Mouse (Mus musculus): Measurements from ENCODE around the gene Grid2. TPM values are rescaled to one million over a fixed set of nuclear protein-coding genes. Genes with fewer than 3 reads are reported as not detected.
A peak's percentile ranks its signal among the peaks of the same experiment; 100 is the strongest.

Grid2 gene
- polyA plus RNA-seq, 1 experiment from 2014 or later, result 1.8 TPM

- no peaks in the 10 kb centered on the region for H3K4me1 ChIP-seq (replicated peaks)
- H3K27ac ChIP-seq (ENCODE audit: poor library complexity, severe bottlenecking), result no peak overlapping the region
- no peaks in the 10 kb centered on the region for H3K27me3 ChIP-seq (replicated peaks)
- H3K9me3 ChIP-seq (replicated peaks), result 0 out of 2 replicates have a peak, but pooled peaks cover 2% of the 10 kb centered on the region
- H3K9ac ChIP-seq, result no peak overlapping the region
- 11% methylated on average over 1 of the region's 1 CpGs for WGBS
- no peaks in the 10 kb centered on the region for H3K36me3 ChIP-seq
- H3K4me2 ChIP-seq, result no peak overlapping the region
- H3K4me3 ChIP-seq, result no peak overlapping the region
- no peak for ATAC-seq (ENCODE audit: insufficient number of reproducible peaks, low FRiP score)
These were observed 1352.3 kb downstream of the Grid2 start for GRCm38 (mm10) chr6:64607942-64608341.

- H3K4me3 ChIP-seq, result no peak overlapping the region
- 58% methylated on average over 4 of the region's 4 CpGs for WGBS
- ATAC-seq (ENCODE audit: insufficient number of reproducible peaks, low FRiP score), result no peak
These were observed 1361.2 kb downstream of the Grid2 start for GRCm38 (mm10) chr6:64616843-64617242.

GRCm38 (mm10) chr6:64617417-64618135 is 1361.9 kb downstream of the Grid2 start:
- no peaks in the 10 kb centered on the region for H3K36me3 ChIP-seq
- no peak overlapping the region for H3K9ac ChIP-seq
- no peak overlapping the region for H3K4me3 ChIP-seq
- no peak for ATAC-seq (ENCODE audit: insufficient number of reproducible peaks, low FRiP score)
- no peaks in the 10 kb centered on the region for H3K9me3 ChIP-seq (replicated peaks)
- no peak overlapping the region for H3K27ac ChIP-seq (ENCODE audit: poor library complexity, severe bottlenecking)
- no peak overlapping the region for H3K4me2 ChIP-seq
- H3K27me3 ChIP-seq (replicated peaks), result no peaks in the 10 kb centered on the region
- 70% methylated on average over 8 of the region's 8 CpGs for WGBS
- H3K4me1 ChIP-seq (replicated peaks), result no peaks in the 10 kb centered on the region

More at GRCm38 (mm10) chr6:64616843-64617242, 1361.2 kb downstream of the Grid2 start:
- Histone ChIP-seq H3K36me3 (no peaks in the 10 kb centered on the region), H3K9me3 (replicated peaks) (no peaks in the 10 kb centered on the region), H3K4me1 (replicated peaks) (no peaks in the 10 kb centered on the region), H3K9ac (no peak overlapping the region), H3K27ac (ENCODE audit: poor library complexity, severe bottlenecking) (no peak overlapping the region), H3K4me2 (no peak overlapping the region), H3K27me3 (replicated peaks) (no peaks in the 10 kb centered on the region)

- Histone ChIP-seq H3K9ac (no peak overlapping the region), H3K36me3 (no peaks in the 10 kb centered on the region), H3K9me3 (replicated peaks) (no peaks in the 10 kb centered on the region), H3K4me3 (no peak overlapping the region), H3K4me2 (no peak overlapping the region), H3K27me3 (replicated peaks) (no peaks in the 10 kb centered on the region), H3K27ac (ENCODE audit: poor library complexity, severe bottlenecking) (no peak overlapping the region), H3K4me1 (replicated peaks) (peaks cover 6% of the 10 kb centered on the region; the same call in 1 of the 2 replicates)
- WGBS, result 23% methylated on average over 3 of the region's 3 CpGs
- ATAC-seq (ENCODE audit: insufficient number of reproducible peaks, low FRiP score), result no peak
These were observed 1367.7 kb downstream of the Grid2 start for GRCm38 (mm10) chr6:64623404-64623803.

- Histone ChIP-seq H3K27ac (ENCODE audit: poor library complexity, severe bottlenecking) (no peak overlapping the region), H3K4me1 (replicated peaks) (peaks cover 5% of the 10 kb centered on the region), H3K9ac (no peak overlapping the region), H3K36me3 (no peaks in the 10 kb centered on the region), H3K4me2 (no peak overlapping the region), H3K27me3 (replicated peaks) (no peaks in the 10 kb centered on the region), H3K4me3 (no peak overlapping the region), H3K9me3 (replicated peaks) (no peaks in the 10 kb centered on the region)
- no peak for ATAC-seq (ENCODE audit: insufficient number of reproducible peaks, low FRiP score)
These were observed 1392.0 kb downstream of the Grid2 start for GRCm38 (mm10) chr6:64647661-64648060.

GRCm38 (mm10) chr6:64648196-64648595 is 1392.5 kb downstream of the Grid2 start:
- Histone ChIP-seq H3K4me3 (no peak overlapping the region), H3K36me3 (no peaks in the 10 kb centered on the region), H3K4me1 (replicated peaks) (peaks cover 5% of the 10 kb centered on the region), H3K9ac (no peak overlapping the region), H3K4me2 (no peak overlapping the region), H3K9me3 (replicated peaks) (no peaks in the 10 kb centered on the region), H3K27me3 (replicated peaks) (no peaks in the 10 kb centered on the region), H3K27ac (ENCODE audit: poor library complexity, severe bottlenecking) (no peak overlapping the region)
- WGBS, result 58% methylated on average over 8 of the region's 8 CpGs
- no peak for ATAC-seq (ENCODE audit: insufficient number of reproducible peaks, low FRiP score)

GRCm38 (mm10) chr6:64649296-64650226 is 1393.9 kb downstream of the Grid2 start:
- ATAC-seq (ENCODE audit: insufficient number of reproducible peaks, low FRiP score), result no peak

GRCm38 (mm10) chr6:64650765-64651164 is 1395.1 kb downstream of the Grid2 start:
- WGBS, result 34% methylated on average over 7 of the region's 7 CpGs
- H3K36me3 ChIP-seq, result no peaks in the 10 kb centered on the region
- no peak overlapping the region for H3K4me3 ChIP-seq
- no peak for ATAC-seq (ENCODE audit: insufficient number of reproducible peaks, low FRiP score)
- no peak overlapping the region for H3K4me2 ChIP-seq
- H3K27ac ChIP-seq (ENCODE audit: poor library complexity, severe bottlenecking), result no peak overlapping the region
- H3K4me1 ChIP-seq (replicated peaks), result no peaks in the 10 kb centered on the region
- no peak overlapping the region for H3K9ac ChIP-seq
- H3K27me3 ChIP-seq (replicated peaks), result no peaks in the 10 kb centered on the region
- H3K9me3 ChIP-seq (replicated peaks), result no peaks in the 10 kb centered on the region

More at GRCm38 (mm10) chr6:64649296-64650226, 1393.9 kb downstream of the Grid2 start:
- Histone ChIP-seq H3K4me3 (peak overlapping the region; percentile 39), H3K4me1 (replicated peaks) (no peaks in the 10 kb centered on the region), H3K27me3 (replicated peaks) (no peaks in the 10 kb centered on the region), H3K4me2 (peak overlapping the region; percentile 69), H3K9ac (0 out of 2 replicates have a peak overlapping the region, but pooled peaks have one; percentile 40), H3K27ac (ENCODE audit: poor library complexity, severe bottlenecking) (no peak overlapping the region), H3K9me3 (replicated peaks) (no peaks in the 10 kb centered on the region), H3K36me3 (no peaks in the 10 kb centered on the region)
- WGBS, result 22% methylated on average over 20 of the region's 20 CpGs

GRCm38 (mm10) chr6:64671010-64671409 is 1415.3 kb downstream of the Grid2 start:
- WGBS, result 70% methylated on average over 3 of the region's 3 CpGs
- ATAC-seq (ENCODE audit: insufficient number of reproducible peaks, low FRiP score), result no peak
- H3K36me3 ChIP-seq, result no peaks in the 10 kb centered on the region

GRCm38 (mm10) chr6:64678815-64679214 is 1423.1 kb downstream of the Grid2 start:
- Histone ChIP-seq H3K36me3 (no peaks in the 10 kb centered on the region), H3K4me1 (replicated peaks) (no peaks in the 10 kb centered on the region), H3K9me3 (replicated peaks) (no peaks in the 10 kb centered on the region), H3K4me2 (no peak overlapping the region), H3K9ac (no peak overlapping the region), H3K27ac (ENCODE audit: poor library complexity, severe bottlenecking) (no peak overlapping the region), H3K4me3 (no peak overlapping the region), H3K27me3 (replicated peaks) (no peaks in the 10 kb centered on the region; the same call in 1 of the 2 replicates)
- WGBS, result 78% methylated on average over 1 of the region's 1 CpGs
- ATAC-seq (ENCODE audit: insufficient number of reproducible peaks, low FRiP score), result no peak

More at GRCm38 (mm10) chr6:64671010-64671409, 1415.3 kb downstream of the Grid2 start:
- no peak overlapping the region for H3K27ac ChIP-seq (ENCODE audit: poor library complexity, severe bottlenecking)
- no peak overlapping the region for H3K9ac ChIP-seq
- H3K4me3 ChIP-seq, result no peak overlapping the region
- no peak overlapping the region for H3K4me2 ChIP-seq
- 0 out of 2 replicates have a peak, but pooled peaks cover 4% of the 10 kb centered on the region for H3K4me1 ChIP-seq (replicated peaks)
- no peaks in the 10 kb centered on the region for H3K9me3 ChIP-seq (replicated peaks)
- H3K27me3 ChIP-seq (replicated peaks), result no peaks in the 10 kb centered on the region

- Histone ChIP-seq H3K4me3 (no peak overlapping the region), H3K9me3 (replicated peaks) (no peaks in the 10 kb centered on the region), H3K9ac (no peak overlapping the region), H3K4me1 (replicated peaks) (0 out of 2 replicates have a peak, but pooled peaks cover 4% of the 10 kb centered on the region), H3K27ac (ENCODE audit: poor library complexity, severe bottlenecking) (no peak overlapping the region), H3K36me3 (no peaks in the 10 kb centered on the region), H3K4me2 (no peak overlapping the region), H3K27me3 (replicated peaks) (peaks cover 20% of the 10 kb centered on the region; the same call in 1 of the 2 replicates)
- WGBS, result 34% methylated on average over 9 of the region's 9 CpGs
- ATAC-seq (ENCODE audit: insufficient number of reproducible peaks, low FRiP score), result no peak
These were observed 1428.3 kb downstream of the Grid2 start for GRCm38 (mm10) chr6:64683974-64684373.

Measured in heart, embryonic 12.5 days (tissue).